Mouse (Mus musculus) midbrain, embryonic 14.5 days (tissue): ENCODE measurements around the gene Appbp2. TPM values are rescaled to one million over a fixed set of nuclear protein-coding genes. Genes with fewer than 3 reads are reported as not detected.

Experiments used
- ATAC-seq: fragments of 200-750 bp; cut with Nextera tagmentation; 2 replicates; pipeline ENCODE4 v1.8.0; 2017; ENCODE audit warnings: moderate number of reproducible peaks, moderate library complexity; ENCODE audit not compliant: low FRiP score, low TSS enrichment
- DNase-seq: peaks from one replicate; pipeline ENCODE4 v3.0.0-alpha.2; 2015
- H3K27ac ChIP-seq: fragments of 300-500 bp; sonication (generic); replicated peaks from 2 replicates; pipeline ENCODE4 v1.5.1; 2014; ENCODE audit warnings: mild to moderate bottlenecking, low read depth, low read length, moderate library complexity
- H3K27me3 ChIP-seq: fragments of 300-500 bp; sonication (generic); 2 replicates; pipeline ENCODE4 v1.6.1; 2014; ENCODE audit warnings: low read length, control low read depth, mixed read lengths; ENCODE audit not compliant: control insufficient read depth, insufficient read depth
- H3K36me3 ChIP-seq: fragments of 300-500 bp; sonication (generic); 2 replicates; pipeline ENCODE4 v1.6.1; 2014; ENCODE audit warnings: low read length, control low read depth; ENCODE audit not compliant: control insufficient read depth, insufficient read depth
- H3K4me1 ChIP-seq: fragments of 300-500 bp; sonication (generic); 2 replicates; pipeline ENCODE4 v1.6.1; 2014; ENCODE audit warnings: mild to moderate bottlenecking, antibody characterized with exemption, low read length, control low read depth; ENCODE audit not compliant: control insufficient read depth, insufficient read depth
- H3K4me2 ChIP-seq: fragments of 300-500 bp; sonication (generic); 2 replicates; pipeline ENCODE4 v1.6.1; 2014; ENCODE audit warnings: mild to moderate bottlenecking, low read length, moderate library complexity
- H3K4me3 ChIP-seq: fragments of 300-500 bp; sonication (generic); replicated peaks from 2 replicates; pipeline ENCODE4 v1.5.1; 2014; ENCODE audit warnings: low read depth, low read length
- H3K9ac ChIP-seq: fragments of 300-500 bp; sonication (generic); replicated peaks from 2 replicates; pipeline ENCODE4 v1.6.1; 2014; ENCODE audit warnings: mild to moderate bottlenecking, low read length, moderate library complexity
- H3K9me3 ChIP-seq: fragments of 300-500 bp; sonication (generic); 2 replicates; pipeline ENCODE4 v1.6.1; 2016; ENCODE audit warnings: low read length, control low read depth, mixed read lengths; ENCODE audit not compliant: control insufficient read depth
- WGBS: fragments of 180-500 bp; shearing (Covaris S2); extraction: QIAGEN DNeasy Blood & Tissue Kit; methylation state at CpG from one replicate; pipeline ENCODE4 v1.1.7; 2014; 5-methylcytosine and 5-hydroxymethylcytosine counted together
- polyA plus RNA-seq: library from polyadenylated mRNA; unstranded; fragments of >200 nt; fragmentation: Nextera tagmentation; extraction: Ambion mirVana; gene quantifications from 2 replicates; pipeline ENCODE4 v1.2.1, GENCODE M21; 2014

Gene Appbp2
- polyA plus RNA-seq, 1 experiment from 2014 or later = 58.8 TPM

- no peak overlapping the region for H3K4me2 ChIP-seq
- H3K27me3 ChIP-seq = no peaks in the 10 kb centered on the region
- H3K27ac ChIP-seq = no peak overlapping the region
- 95% methylated on average over 2 of the region's 2 CpGs for WGBS
- no peak overlapping the region for H3K9ac ChIP-seq
- no peak for DNase-seq
- H3K4me3 ChIP-seq = no peak overlapping the region
- peaks cover 71% of the 10 kb centered on the region for H3K36me3 ChIP-seq
- ATAC-seq = no peak
- no peaks in the 10 kb centered on the region for H3K9me3 ChIP-seq
- H3K4me1 ChIP-seq = no peaks in the 10 kb centered on the region
Observed at GRCm38 (mm10) chr11:85213215-85213614, 21.7 kb downstream of the Appbp2 start.

- ATAC-seq (no peak), DNase-seq (no peak)
- Histone ChIP-seq H3K27me3 (no peaks in the 10 kb centered on the region), H3K9ac (no peak overlapping the region), H3K4me3 (no peak overlapping the region), H3K4me1 (no peaks in the 10 kb centered on the region), H3K4me2 (no peak overlapping the region), H3K27ac (no peak overlapping the region), H3K9me3 (no peaks in the 10 kb centered on the region), H3K36me3 (peaks cover 75% of the 10 kb centered on the region)
- 99% methylated on average over 2 of the region's 2 CpGs for WGBS
Observed at GRCm38 (mm10) chr11:85211151-85211550, 23.8 kb downstream of the Appbp2 start.

GRCm38 (mm10) chr11:85206231-85206630 lies 28.7 kb downstream of the Appbp2 start:
- Histone ChIP-seq H3K9me3 (no peaks in the 10 kb centered on the region), H3K27ac (no peak overlapping the region), H3K9ac (no peak overlapping the region), H3K4me2 (no peak overlapping the region), H3K4me3 (no peak overlapping the region), H3K36me3 (peaks cover 62% of the 10 kb centered on the region), H3K27me3 (no peaks in the 10 kb centered on the region), H3K4me1 (no peaks in the 10 kb centered on the region)
- DNase-seq = no peak
- ATAC-seq = no peak

- 83% methylated on average over 2 of the region's 2 CpGs for WGBS
- Histone ChIP-seq H3K36me3 (peaks cover 91% of the 10 kb centered on the region), H3K27me3 (no peaks in the 10 kb centered on the region), H3K9ac (no peak overlapping the region), H3K4me2 (no peak overlapping the region), H3K27ac (no peak overlapping the region), H3K4me1 (no peaks in the 10 kb centered on the region), H3K9me3 (no peaks in the 10 kb centered on the region), H3K4me3 (no peak overlapping the region)
- DNase-seq (no peak), ATAC-seq (no peak)
Observed at GRCm38 (mm10) chr11:85198906-85199305, 36.0 kb downstream of the Appbp2 start.

- Histone ChIP-seq H3K36me3 (peaks cover 90% of the 10 kb centered on the region), H3K27me3 (no peaks in the 10 kb centered on the region), H3K9me3 (no peaks in the 10 kb centered on the region), H3K27ac (no peak overlapping the region), H3K4me2 (no peak overlapping the region), H3K9ac (no peak overlapping the region), H3K4me3 (no peak overlapping the region), H3K4me1 (no peaks in the 10 kb centered on the region)
- ATAC-seq (no peak), DNase-seq (no peak)
- WGBS = 94% methylated on average over 9 of the region's 9 CpGs
Observed at GRCm38 (mm10) chr11:85196046-85196445, 38.9 kb downstream of the Appbp2 start.

- DNase-seq (no peak), ATAC-seq (no peak)
- H3K27me3 ChIP-seq = no peaks in the 10 kb centered on the region
- H3K27ac ChIP-seq = no peak overlapping the region
- peaks cover 89% of the 10 kb centered on the region for H3K36me3 ChIP-seq
- no peak overlapping the region for H3K4me2 ChIP-seq
- 95% methylated on average over 11 of the region's 11 CpGs for WGBS
- no peaks in the 10 kb centered on the region for H3K4me1 ChIP-seq
- H3K4me3 ChIP-seq = no peak overlapping the region
- H3K9ac ChIP-seq = no peak overlapping the region
- no peaks in the 10 kb centered on the region for H3K9me3 ChIP-seq
Observed at GRCm38 (mm10) chr11:85194206-85194605, 40.7 kb downstream of the Appbp2 start.

- Histone ChIP-seq H3K4me2 (no peak overlapping the region), H3K4me3 (no peak overlapping the region), H3K4me1 (no peaks in the 10 kb centered on the region), H3K27me3 (no peaks in the 10 kb centered on the region), H3K9me3 (no peaks in the 10 kb centered on the region), H3K9ac (no peak overlapping the region), H3K27ac (no peak overlapping the region), H3K36me3 (peaks cover 66% of the 10 kb centered on the region)
- ATAC-seq (no peak), DNase-seq (no peak)
- 95% methylated on average over 12 of the region's 12 CpGs for WGBS
Observed at GRCm38 (mm10) chr11:85190741-85191140, 44.2 kb downstream of the Appbp2 start.

- ATAC-seq = no peak
- Histone ChIP-seq H3K4me3 (no peak overlapping the region), H3K36me3 (peaks cover 49% of the 10 kb centered on the region), H3K9ac (no peak overlapping the region), H3K4me1 (no peaks in the 10 kb centered on the region), H3K9me3 (no peaks in the 10 kb centered on the region), H3K4me2 (no peak overlapping the region), H3K27me3 (no peaks in the 10 kb centered on the region), H3K27ac (no peak overlapping the region)
- 96% methylated on average over 4 of the region's 4 CpGs for WGBS
- DNase-seq = no peak
Observed at GRCm38 (mm10) chr11:85189110-85189509, 45.8 kb downstream of the Appbp2 start.

GRCm38 (mm10) chr11:85184839-85185238 lies 50.1 kb downstream of the Appbp2 start:
- peaks cover 14% of the 10 kb centered on the region; the same call in 1 of the 2 replicates for H3K36me3 ChIP-seq
- no peak overlapping the region for H3K4me3 ChIP-seq
- no peak overlapping the region for H3K9ac ChIP-seq
- H3K9me3 ChIP-seq = no peaks in the 10 kb centered on the region
- no peak overlapping the region for H3K4me2 ChIP-seq
- H3K27ac ChIP-seq = no peak overlapping the region
- ATAC-seq = no peak
- no peak for DNase-seq
- 88% methylated on average over 6 of the region's 6 CpGs for WGBS
- peaks cover 6% of the 10 kb centered on the region; the same call in 1 of the 2 replicates for H3K4me1 ChIP-seq
- no peaks in the 10 kb centered on the region for H3K27me3 ChIP-seq
